9 mouse cellular contexts compared by ENCODE assay signal in the genomic region with DNA sequence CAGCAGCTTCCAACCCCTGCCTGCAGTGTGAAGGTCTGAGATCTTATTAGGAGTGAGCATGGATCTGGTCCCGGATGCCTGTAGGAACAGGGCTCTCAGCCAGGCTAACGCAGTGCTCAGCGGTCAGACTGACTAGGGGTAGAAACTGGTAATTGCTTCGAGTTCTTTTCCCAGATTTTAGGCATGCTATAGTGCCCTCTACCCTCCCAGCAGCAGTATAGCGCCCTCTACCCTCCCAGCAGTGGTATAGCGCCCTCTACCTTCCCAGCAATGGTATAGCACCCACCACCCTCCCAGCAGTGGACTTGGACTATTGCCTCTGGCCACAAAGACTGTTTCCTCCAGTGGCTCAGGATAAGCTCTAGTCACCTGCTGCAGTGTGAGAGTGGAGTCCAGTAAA.
DNase-seq lines count a peak whose midpoint lies in the region; ATAC-seq and TF ChIP-seq lines count a peak whose summit lies in the region.
"Had no signal": no experiment of that assay in that cellular context is flagged by ENCODE, and none has a peak within 500 bp of the region (broad histone marks: within the 10 kb centered on the region; RNA-seq: fewer than 3 reads in every experiment).

No protein-coding gene starts in this region.

- no peaks in the 10 kb centered on the region for H3K27me3 ChIP-seq in limb, embryonic 14.5 days (ENCODE audit: control insufficient read depth, insufficient read depth, low read length)

- H3K27ac ChIP-seq in layer of hippocampus, adult 2 months = peak overlapping the region; percentile 5; the same call in 1 of the 2 replicates
- no peak overlapping the region for H3K27ac ChIP-seq in ES-E14 (ENCODE audit: insufficient read depth, low read depth, low read length, poor library complexity, severe bottlenecking)
- H3K27ac ChIP-seq in limb, embryonic 14.5 days (replicated peaks; ENCODE audit: low read depth, low read length) = no peak overlapping the region

- no peaks in the 10 kb centered on the region for H3K36me3 ChIP-seq in ES-E14 (ENCODE audit: control insufficient read depth, insufficient read depth, low read length, poor library complexity, severe bottlenecking)
- H3K36me3 ChIP-seq in limb, embryonic 14.5 days (ENCODE audit: control insufficient read depth, insufficient read depth, low read length) = no peaks in the 10 kb centered on the region

- peak in 1 of 2 experiments; percentile 50 for DNase-seq in layer of hippocampus, adult 2 months (ENCODE audit: low spot score in 2 of 2)
- DNase-seq in layer of hippocampus, postnatal 25 days (ENCODE audit: extremely low spot score in 1 of 2, low spot score in 1 of 2) = no peak
- peak; percentile 45 for DNase-seq in ES-E14 (ENCODE audit: low read depth, low spot score)
- peak; percentile 14 for DNase-seq in c-Kit-positive CD71-positive TER-119-negative erythroid progenitor cells, embryonic 14.5 days (ENCODE audit: low read depth)
- peak; percentile 10 for DNase-seq in limb, embryonic 14.5 days (ENCODE audit: low spot score)
- DNase-seq in gastrocnemius, postnatal 14 days = no peak
- DNase-seq in spleen, postnatal 4 days (ENCODE audit: low spot score in 2 of 2) = no peak
- DNase-seq in left cerebral cortex, postnatal 25 days (ENCODE audit: low spot score in 2 of 2) = no peak

- in situ Hi-C loops in ES-E14 (cut with MboI; ENCODE audit: low sequenced_read_pairs in 2 of 2, unreplicated experiment in 2 of 2) = no loop called here

- no peaks in the 10 kb centered on the region for H3K4me1 ChIP-seq in ES-E14 (ENCODE audit: control insufficient read depth in 2 of 2, insufficient read depth in 2 of 2, low read length in 2 of 2, poor library complexity in 1 of 2)
- H3K4me1 ChIP-seq in limb, embryonic 14.5 days (ENCODE audit: control insufficient read depth, insufficient read depth, low read length) = no peaks in the 10 kb centered on the region

- TF ChIP-seq CTCF in layer of hippocampus, adult 2 months (conservative IDR thresholded peaks at IDR 0.05) = peak; percentile 86

- no peaks in the 10 kb centered on the region for H3K9me3 ChIP-seq in ES-E14 (ENCODE audit: control insufficient read depth, insufficient read depth, low read depth, low read length)
- no peaks in the 10 kb centered on the region for H3K9me3 ChIP-seq in limb, embryonic 14.5 days (ENCODE audit: control insufficient read depth, low read length)

- ATAC-seq in limb, embryonic 14.5 days (ENCODE audit: low FRiP score, low read depth) = 0 out of 2 replicates have a peak, but pooled peaks have one; percentile 15

- no peak overlapping the region for H3K4me2 ChIP-seq in limb, embryonic 14.5 days (replicated peaks; ENCODE audit: low read depth, low read length, severe bottlenecking)

- no peak overlapping the region for H3K9ac ChIP-seq in ES-E14 (ENCODE audit: insufficient read depth, low read depth, low read length, poor library complexity, severe bottlenecking)
- H3K9ac ChIP-seq in limb, embryonic 14.5 days (ENCODE audit: low read depth, low read length, severe bottlenecking) = no peak overlapping the region

- no peak overlapping the region for H3K4me3 ChIP-seq in layer of hippocampus, adult 2 months
- no peak overlapping the region for H3K4me3 ChIP-seq in ES-E14 (ENCODE audit: insufficient read depth in 1 of 2, low read depth in 1 of 2, low read length in 2 of 2, poor library complexity in 1 of 2, severe bottlenecking in 1 of 2)
- H3K4me3 ChIP-seq in limb, embryonic 14.5 days (replicated peaks; ENCODE audit: low read length) = no peak overlapping the region
- H3K4me3 ChIP-seq: megakaryocyte, embryonic 14.5 days had no signal

- intact Hi-C loops in gastrocnemius, postnatal 14 days (cut with DNase I; ENCODE audit: low total_unique reads) = loop anchor here (10.0 kb wide), 2 partner anchors 185 to 565 kb away; no protein-coding TSS in a partner anchor
- intact Hi-C loops in left cerebral cortex, postnatal 25 days (cut with DNase I) = loop anchor here (2.0 to 10.0 kb wide), 3 partner anchors 405 to 697 kb away; no protein-coding TSS in a partner anchor

- 22% methylated on average over 6 of the region's 6 CpGs for WGBS in limb, embryonic 14.5 days

- TF ChIP-seq POLR2A in limb, embryonic 14.5 days (IDR thresholded peaks at IDR 0.05; ENCODE audit: borderline replicate concordance, extremely low read depth, insufficient read depth, insufficient read length) = no peak

TF ChIP-seq in ES-E14, 5 proteins besides CTCF, POLR2A, EP300 and RAD21:
- TF ChIP-seq HCFC1 (IDR thresholded peaks at IDR 0.05; ENCODE audit: borderline replicate concordance, insufficient read depth, low read length) (no peak; the same call in 1 of the 2 replicates), CHD2 (IDR thresholded peaks at IDR 0.05; ENCODE audit: low read depth, low read length) (no peak), ZNF384 (IDR thresholded peaks at IDR 0.05; ENCODE audit: low read depth, low read length) (0 out of 2 replicates have a peak, but pooled peaks have one; percentile 41), ZC3H11A (IDR thresholded peaks at IDR 0.05; ENCODE audit: borderline replicate concordance, low read depth, low read length) (peak; percentile 35; the same call in 1 of the 2 replicates), MAFK (IDR thresholded peaks at IDR 0.05; ENCODE audit: insufficient read depth, low read depth, low read length) (no peak)

Comparison
In these comparisons a context has a peak if more than half of its experiments do, and no peak if none do; other contexts are left out.
1. DNase-seq: peak in ES-E14 (single experiment), c-Kit-positive CD71-positive TER-119-negative erythroid progenitor cells, embryonic 14.5 days (single experiment) and limb, embryonic 14.5 days (single experiment); none in layer of hippocampus, postnatal 25 days (0 of 2), gastrocnemius, postnatal 14 days (single experiment), spleen, postnatal 4 days (0 of 2) and left cerebral cortex, postnatal 25 days (0 of 2).